Mouse (Mus musculus) heart, adult 2 months (tissue): ENCODE data around the gene 3110082I17Rik. TPM values are rescaled to one million over a fixed set of nuclear protein-coding genes. Genes with fewer than 3 reads are reported as not detected.

Source experiments
- DNase-seq, 2 experiments: peaks; one replicate each; pipeline ENCODE4 v3.0.0; 2021
- H3K27ac ChIP-seq: fragments of 200-600 bp; 2 replicates; pipeline ENCODE4 v1.8.1; 2022
- H3K27me3 ChIP-seq: fragments of 200-500 bp; 2 replicates; pipeline ENCODE4 v1.6.1; 2012; ENCODE audit warnings: mild to moderate bottlenecking, low read length, inconsistent platforms, mixed read lengths; ENCODE audit not compliant: control insufficient read depth, insufficient read depth
- H3K36me3 ChIP-seq: fragments of 200-500 bp; 2 replicates; pipeline ENCODE4 v1.6.1; 2012; ENCODE audit warnings: low read length, inconsistent platforms; ENCODE audit not compliant: control insufficient read depth, insufficient read depth
- H3K4me1 ChIP-seq: fragments of 200-500 bp; 2 replicates; pipeline ENCODE4 v1.6.1; 2011; ENCODE audit warnings: low read length; ENCODE audit not compliant: control insufficient read depth, insufficient read depth
- H3K4me3 ChIP-seq: fragments of 200-600 bp; 2 replicates; pipeline ENCODE4 v1.8.1; 2022
- H3K79me2 ChIP-seq: fragments of 200-500 bp; replicated peaks from 2 replicates; pipeline ENCODE4 v1.6.1; 2012; ENCODE audit warnings: mild to moderate bottlenecking, inconsistent platforms, low read length, moderate library complexity, mixed read lengths; ENCODE audit not compliant: control insufficient read depth, insufficient read depth
- H3K9ac ChIP-seq: fragments of 200-500 bp; 2 replicates; pipeline ENCODE4 v1.6.1; 2012; ENCODE audit warnings: low read depth, mild to moderate bottlenecking, control low read depth, inconsistent platforms, low read length, mixed read lengths
- CTCF ChIP-seq: fragments of 200-600 bp; IDR thresholded peaks from 2 replicates; pipeline ENCODE4 v1.8.1; 2022; ENCODE audit warnings: antibody characterized with exemption, mild to moderate bottlenecking, moderate library complexity
- EP300 ChIP-seq: fragments of 200-500 bp; IDR thresholded peaks from 2 replicates; pipeline ENCODE4 v1.6.1; 2011; ENCODE audit warnings: low read depth, low read length, control low read depth; ENCODE audit not compliant: insufficient read depth
- POLR2A ChIP-seq: fragments of 200-500 bp; IDR thresholded peaks from 2 replicates; pipeline ENCODE4 v1.6.1; 2011; ENCODE audit warnings: mild to moderate bottlenecking, low read depth, low read length, control low read depth; ENCODE audit not compliant: insufficient read depth
- WGBS: fragments of 180-500 bp; shearing (Covaris S2); methylation state at CpG from one replicate; pipeline ENCODE4 v1.1.7; 2018; 5-methylcytosine and 5-hydroxymethylcytosine counted together
- intact Hi-C: fragments of 180-260 bp; cut with DNase I; formaldehyde crosslinking; loops from one replicate; pipeline ENCODE4 v1.15.1; 2025
- polyA plus RNA-seq: library from polyadenylated mRNA; depleted of rRNA; stranded (reverse); fragments of >200 nt; gene quantifications from 2 replicates; pipeline ENCODE4 v1.2.3, GENCODE M21; 2012
- total RNA-seq, 2 experiments: library from RNA; stranded (reverse); gene quantifications; 2 replicates each; pipeline ENCODE4 v1.2.3; 2021

3110082I17Rik gene
- total and polyA plus RNA-seq, 3 experiments, result 4.9 to 5.7 (median 5.6) TPM

GRCm38 (mm10) chr5:139415001-139415400 lies 45.3 kb downstream of the 3110082I17Rik start:
- no peak overlapping the region for H3K9ac ChIP-seq
- H3K36me3 ChIP-seq, result no peaks in the 10 kb centered on the region
- H3K4me3 ChIP-seq, result no peak overlapping the region
- H3K27me3 ChIP-seq, result no peaks in the 10 kb centered on the region
- 91% methylated on average over 5 of the region's 5 CpGs for WGBS
- H3K79me2 ChIP-seq, result no peaks in the 10 kb centered on the region
- DNase-seq, result no peak
- intact Hi-C loops, result no loop called here
- no peak for TF ChIP-seq CTCF
- TF ChIP-seq EP300, result no peak
- no peak for TF ChIP-seq POLR2A
- no peak overlapping the region for H3K27ac ChIP-seq
- H3K4me1 ChIP-seq, result peaks cover 4% of the 10 kb centered on the region

GRCm38 (mm10) chr5:139413545-139413944 lies 46.8 kb downstream of the 3110082I17Rik start:
- Histone ChIP-seq H3K9ac (no peak overlapping the region), H3K27me3 (no peaks in the 10 kb centered on the region), H3K36me3 (peaks cover 3% of the 10 kb centered on the region; the same call in 1 of the 2 replicates), H3K4me1 (peaks cover 13% of the 10 kb centered on the region), H3K4me3 (no peak overlapping the region), H3K79me2 (no peaks in the 10 kb centered on the region), H3K27ac (no peak overlapping the region)
- 84% methylated on average over 4 of the region's 4 CpGs for WGBS
- no peak for DNase-seq
- TF ChIP-seq EP300 (no peak), POLR2A (no peak)
- intact Hi-C loops, result no loop called here

DNA sequence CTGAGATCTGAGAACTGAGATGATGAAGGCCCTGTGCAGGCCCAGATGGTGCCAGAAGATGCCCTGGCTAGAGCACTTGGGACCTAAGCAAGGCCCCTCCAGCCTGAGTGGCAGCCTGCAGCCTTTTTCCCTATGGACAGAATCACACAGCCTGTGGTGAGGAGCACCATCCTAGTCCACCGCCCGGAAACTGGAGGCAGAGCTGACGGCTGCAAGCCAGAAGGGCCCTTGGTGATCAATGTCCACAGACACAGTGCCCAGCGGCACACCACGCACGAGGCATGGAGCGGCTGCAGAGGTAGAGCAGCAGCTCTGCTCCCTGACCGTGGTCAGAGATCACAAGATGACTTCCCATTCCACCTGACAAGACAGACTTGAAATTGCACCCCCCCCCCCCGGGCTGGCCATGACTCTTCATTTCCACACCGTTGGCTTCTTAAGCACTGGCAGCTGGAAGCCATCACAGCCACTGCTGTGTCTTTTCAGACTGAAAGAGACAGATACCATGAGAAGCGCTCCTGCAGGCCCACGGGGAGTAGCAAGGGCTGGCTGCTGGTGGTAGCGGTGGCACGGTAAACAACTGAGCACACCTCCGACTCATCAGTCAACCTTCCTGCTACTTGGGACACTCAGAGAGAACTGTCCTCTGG lies 48.5 kb downstream of the 3110082I17Rik start:
- intact Hi-C loops, result no loop called here
- peaks cover 23% of the 10 kb centered on the region for H3K4me1 ChIP-seq
- no peaks in the 10 kb centered on the region for H3K27me3 ChIP-seq
- no peaks in the 10 kb centered on the region for H3K79me2 ChIP-seq
- no peak for TF ChIP-seq POLR2A
- no peak for TF ChIP-seq CTCF
- no peak for TF ChIP-seq EP300
- H3K9ac ChIP-seq, result no peak overlapping the region
- 85% methylated on average over 15 of the region's 15 CpGs for WGBS
- DNase-seq, result no peak
- no peak overlapping the region for H3K27ac ChIP-seq
- no peak overlapping the region for H3K4me3 ChIP-seq
- peaks cover 3% of the 10 kb centered on the region; the same call in 1 of the 2 replicates for H3K36me3 ChIP-seq

- intact Hi-C loops, result no loop called here
- no peaks in the 10 kb centered on the region for H3K79me2 ChIP-seq
- TF ChIP-seq POLR2A (no peak), EP300 (no peak), CTCF (no peak)
- 95% methylated on average over 6 of the region's 6 CpGs for whole genome bisulfite sequencing
- peaks cover 23% of the 10 kb centered on the region for H3K4me1 ChIP-seq
- no peak overlapping the region for H3K9ac ChIP-seq
- H3K36me3 ChIP-seq, result peaks cover 3% of the 10 kb centered on the region; the same call in 1 of the 2 replicates
- no peaks in the 10 kb centered on the region for H3K27me3 ChIP-seq
- H3K27ac ChIP-seq, result no peak overlapping the region
- no peak overlapping the region for H3K4me3 ChIP-seq
- no peak for DNase-seq
Measured at GRCm38 (mm10) chr5:139411117-139411516, 49.2 kb downstream of the 3110082I17Rik start.

GRCm38 (mm10) chr5:139410056-139410455 lies 50.3 kb downstream of the 3110082I17Rik start:
- Histone ChIP-seq H3K27ac (peak overlapping the region; percentile 80), H3K9ac (no peak overlapping the region), H3K27me3 (no peaks in the 10 kb centered on the region), H3K4me3 (no peak overlapping the region), H3K4me1 (peaks cover 25% of the 10 kb centered on the region), H3K36me3 (peaks cover 3% of the 10 kb centered on the region; the same call in 1 of the 2 replicates), H3K79me2 (no peaks in the 10 kb centered on the region)
- DNase-seq, result no peak
- no peak for TF ChIP-seq POLR2A
- TF ChIP-seq EP300, result no peak
- no peak for TF ChIP-seq CTCF
- WGBS, result 69% methylated on average over 4 of the region's 4 CpGs
- intact Hi-C loops, result no loop called here

DNA sequence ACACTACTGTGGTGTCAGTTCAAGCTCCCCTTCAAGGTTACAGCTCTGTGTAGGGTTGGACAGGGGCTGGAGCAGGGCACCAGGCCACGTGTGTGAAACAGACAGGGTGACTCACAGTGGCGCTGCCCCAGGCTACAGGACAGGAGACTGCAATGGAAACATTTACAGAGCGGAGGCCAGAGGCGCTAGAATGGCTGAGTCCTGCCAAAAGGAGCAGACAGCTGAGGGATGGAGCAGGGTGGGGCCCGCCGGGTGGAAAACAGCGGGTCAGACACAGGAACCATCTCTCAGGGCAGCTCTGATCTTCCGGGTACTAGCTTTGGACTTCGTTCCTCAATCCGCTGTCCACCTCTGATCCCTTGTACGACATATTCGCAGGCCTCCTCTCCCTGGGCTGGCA lies 50.9 kb downstream of the 3110082I17Rik start:
- peak; percentile 63; the same call in 1 of the 2 replicates for TF ChIP-seq EP300
- no peak for TF ChIP-seq POLR2A
- peak; percentile 22; the same call in 1 of the 2 replicates for TF ChIP-seq CTCF
- no peaks in the 10 kb centered on the region for H3K27me3 ChIP-seq
- H3K4me1 ChIP-seq, result peaks cover 29% of the 10 kb centered on the region
- peak overlapping the region; percentile 80 for H3K27ac ChIP-seq
- 16% methylated on average over 12 of the region's 12 CpGs for WGBS
- intact Hi-C loops, result loop anchor here (2.0 to 5.0 kb wide), 2 partner anchors 21 to 53 kb away; partner anchors contain the start of gene 3110082I17Rik
- no peak overlapping the region for H3K4me3 ChIP-seq
- peak; percentile 78 to 89 for DNase-seq
- H3K36me3 ChIP-seq, result peaks cover 3% of the 10 kb centered on the region; the same call in 1 of the 2 replicates
- H3K79me2 ChIP-seq, result no peaks in the 10 kb centered on the region
- H3K9ac ChIP-seq, result 0 out of 2 replicates have a peak overlapping the region, but pooled peaks have one; percentile 7
